Mouse (Mus musculus) ES-E14 (cell line): ENCODE measurements at regions not wholly inside any gene's neighbourhood (a gene's known extent, or its start where the extent isn't known, plus 50 kb on each side); places are given as distances from the start of the nearest gene placed in this dataset.

Experiments used
- DNase-seq: peaks from one replicate; pipeline ENCODE4 v3.0.0-alpha.2; 2013; ENCODE audit warnings: low read depth, low spot score
- H3K27ac ChIP-seq: 2 replicates; pipeline ENCODE4 v1.5.1; 2012; ENCODE audit warnings: low read depth, mild to moderate bottlenecking, low read length, moderate library complexity, mixed read lengths; ENCODE audit not compliant: poor library complexity, insufficient read depth, severe bottlenecking
- H3K36me3 ChIP-seq: 2 replicates; pipeline ENCODE4 v1.6.1; 2012; ENCODE audit warnings: mild to moderate bottlenecking, low read length, moderate library complexity, mixed read lengths; ENCODE audit not compliant: control insufficient read depth, poor library complexity, insufficient read depth, severe bottlenecking
- H3K4me1 ChIP-seq, 2 experiments: fragments of 150-350 bp in 1 of 2; sonication (generic) in 1 of 2; 2 replicates each; pipeline ENCODE4 v1.6.1; 2012; ENCODE audit warnings: low read length in 2 of 2, mild to moderate bottlenecking in 1 of 2, mixed read lengths in 1 of 2; ENCODE audit not compliant: control insufficient read depth in 2 of 2, insufficient read depth in 2 of 2, poor library complexity in 1 of 2
- H3K4me3 ChIP-seq, 2 experiments: fragments of 150-350 bp in 1 of 2; sonication (generic) in 1 of 2; 2 replicates each; pipeline ENCODE4 v1.5.1; 2012; ENCODE audit warnings: low read length in 2 of 2, low read depth in 1 of 2, mild to moderate bottlenecking in 1 of 2, mixed read lengths in 1 of 2; ENCODE audit not compliant: insufficient read depth in 1 of 2, poor library complexity in 1 of 2, severe bottlenecking in 1 of 2
- H3K9ac ChIP-seq: 2 replicates; pipeline ENCODE4 v1.6.1; 2012; ENCODE audit warnings: low read depth, mild to moderate bottlenecking, low read length, mixed read lengths; ENCODE audit not compliant: poor library complexity, insufficient read depth, severe bottlenecking
- H3K9me3 ChIP-seq: fragments of 150-350 bp; sonication (generic); 2 replicates; pipeline ENCODE4 v1.6.1; 2012; ENCODE audit warnings: low read depth, mild to moderate bottlenecking, low read length; ENCODE audit not compliant: control insufficient read depth, insufficient read depth
- CHD2 ChIP-seq: IDR thresholded peaks from 2 replicates; pipeline ENCODE4 v1.6.1; 2014; ENCODE audit warnings: mild to moderate bottlenecking, low read depth, low read length, inconsistent platforms
- HCFC1 ChIP-seq: IDR thresholded peaks from 2 replicates; pipeline ENCODE4 v1.6.1; 2012; ENCODE audit warnings: low read length, inconsistent platforms, borderline replicate concordance; ENCODE audit not compliant: insufficient read depth
- MAFK ChIP-seq: IDR thresholded peaks from 2 replicates; pipeline ENCODE4 v1.6.1; 2014; ENCODE audit warnings: mild to moderate bottlenecking, low read depth, low read length, inconsistent platforms; ENCODE audit not compliant: insufficient read depth
- ZC3H11A ChIP-seq: IDR thresholded peaks from 2 replicates; pipeline ENCODE4 v1.6.1; 2012; ENCODE audit warnings: low read depth, mild to moderate bottlenecking, inconsistent platforms, low read length, borderline replicate concordance
- ZNF384 ChIP-seq: IDR thresholded peaks from 2 replicates; pipeline ENCODE4 v1.6.1; 2012; ENCODE audit warnings: low read depth, low read length, inconsistent platforms
- in situ Hi-C, 2 experiments: fragments of 600-800 bp; cut with MboI; formaldehyde crosslinking; loops; one replicate each; pipeline ENCODE4 v1.15.1; 2025; ENCODE audit warnings: low sequenced_read_pairs in 2 of 2, inconsistent platforms in 1 of 2; ENCODE audit not compliant: unreplicated experiment in 2 of 2

DNA sequence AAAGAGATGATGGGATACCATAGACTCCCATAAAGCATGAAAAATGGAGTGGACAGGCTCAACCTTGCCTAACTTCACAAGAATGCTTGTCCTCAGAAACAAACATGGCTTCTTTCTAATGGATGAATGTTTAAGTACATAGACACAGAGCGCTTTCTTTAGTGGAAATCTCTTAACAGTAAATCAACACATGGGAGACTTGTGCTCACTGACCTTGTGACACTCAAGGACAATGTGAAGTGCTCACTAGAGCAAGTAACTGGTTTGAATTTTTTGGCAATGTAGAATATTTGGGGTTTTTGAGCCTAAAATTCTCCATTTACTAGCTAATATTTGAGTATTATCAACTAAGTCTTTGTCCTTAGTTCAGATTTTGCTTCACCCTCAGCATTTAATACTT, 88.0 kb downstream of the Tent5c start:
- Histone ChIP-seq H3K9ac (no peak overlapping the region), H3K9me3 (no peaks in the 10 kb centered on the region), H3K4me1 (no peaks in the 10 kb centered on the region), H3K4me3 (no peak overlapping the region), H3K36me3 (no peaks in the 10 kb centered on the region), H3K27ac (no peak overlapping the region)
- in situ Hi-C loops: no loop called here
- DNase-seq: no peak
- no peak for TF ChIP-seq HCFC1
- no peak for TF ChIP-seq ZC3H11A
- no peak for TF ChIP-seq MAFK
- no peak for TF ChIP-seq CHD2
- no peak for TF ChIP-seq ZNF384

DNA sequence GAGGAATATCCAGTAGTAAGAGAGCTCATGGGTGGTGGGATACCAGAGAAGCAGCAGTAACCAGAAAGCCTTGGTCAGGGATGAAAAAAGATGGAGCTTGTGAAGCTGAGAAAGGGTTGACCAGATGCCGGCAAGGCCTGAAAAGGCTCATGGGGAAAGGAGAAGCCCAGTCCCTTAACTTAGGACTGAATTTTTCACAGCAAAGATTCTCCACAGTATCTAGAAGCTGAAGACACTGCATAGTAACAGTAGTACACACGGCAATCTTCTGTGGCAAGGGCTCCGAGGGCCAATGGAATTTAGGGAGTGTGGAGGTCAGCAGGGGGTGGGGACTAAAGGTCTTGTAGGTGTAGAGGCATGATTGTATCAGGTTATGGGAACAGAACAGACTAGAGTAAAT, 91.6 kb downstream of the Tent5c start:
- H3K9ac ChIP-seq: no peak overlapping the region
- no peak overlapping the region for H3K27ac ChIP-seq
- no peaks in the 10 kb centered on the region for H3K9me3 ChIP-seq
- no peak overlapping the region for H3K4me3 ChIP-seq
- in situ Hi-C loops: no loop called here
- H3K36me3 ChIP-seq: no peaks in the 10 kb centered on the region
- TF ChIP-seq ZNF384 (no peak), MAFK (no peak), HCFC1 (no peak), ZC3H11A (no peak), CHD2 (no peak)
- no peaks in the 10 kb centered on the region; a peak in 2 of 4 replicates for H3K4me1 ChIP-seq
- no peak for DNase-seq

DNA sequence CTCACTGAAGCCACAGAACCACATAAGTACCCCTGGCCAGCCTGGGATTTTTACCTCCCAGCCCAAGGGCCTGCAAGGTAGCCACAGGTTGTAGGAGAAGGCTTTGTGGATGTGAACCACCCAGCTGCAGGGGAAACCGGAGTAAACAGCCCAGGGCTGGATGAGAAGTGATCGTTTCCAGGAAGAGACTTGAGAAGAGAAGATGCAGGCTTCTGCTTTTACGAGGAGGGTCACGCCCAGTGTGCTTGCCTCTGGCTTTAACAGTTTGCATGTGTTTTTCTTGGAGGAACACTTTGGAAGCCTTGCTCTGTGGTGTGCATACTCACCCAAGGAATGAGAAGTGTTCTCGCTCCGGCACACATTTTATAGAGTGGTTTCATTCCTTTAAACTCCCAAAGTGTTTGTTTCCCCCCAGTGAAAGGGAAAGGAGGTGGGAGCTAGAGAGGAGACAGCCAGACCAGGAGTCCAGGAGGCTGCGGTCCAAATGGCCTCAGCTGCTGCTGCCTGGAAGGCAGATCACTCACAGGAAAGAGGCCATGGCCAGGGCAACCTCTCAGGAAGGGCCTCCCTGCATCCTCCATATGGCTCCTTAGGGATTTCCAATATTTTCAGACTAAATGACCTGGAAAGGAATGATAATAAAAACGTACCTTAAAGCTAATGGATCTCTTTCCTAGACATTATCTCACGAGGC, 94.1 kb downstream of the Tent5c start:
- TF ChIP-seq ZC3H11A (no peak), CHD2 (no peak), ZNF384 (no peak), HCFC1 (no peak), MAFK (no peak)
- no peak overlapping the region for H3K27ac ChIP-seq
- H3K4me1 ChIP-seq: no peaks in the 10 kb centered on the region; a peak in 2 of 4 replicates
- H3K9me3 ChIP-seq: no peaks in the 10 kb centered on the region
- H3K4me3 ChIP-seq: no peak overlapping the region
- H3K36me3 ChIP-seq: no peaks in the 10 kb centered on the region
- peak; percentile 40 for DNase-seq
- in situ Hi-C loops: no loop called here
- no peak overlapping the region for H3K9ac ChIP-seq

DNA sequence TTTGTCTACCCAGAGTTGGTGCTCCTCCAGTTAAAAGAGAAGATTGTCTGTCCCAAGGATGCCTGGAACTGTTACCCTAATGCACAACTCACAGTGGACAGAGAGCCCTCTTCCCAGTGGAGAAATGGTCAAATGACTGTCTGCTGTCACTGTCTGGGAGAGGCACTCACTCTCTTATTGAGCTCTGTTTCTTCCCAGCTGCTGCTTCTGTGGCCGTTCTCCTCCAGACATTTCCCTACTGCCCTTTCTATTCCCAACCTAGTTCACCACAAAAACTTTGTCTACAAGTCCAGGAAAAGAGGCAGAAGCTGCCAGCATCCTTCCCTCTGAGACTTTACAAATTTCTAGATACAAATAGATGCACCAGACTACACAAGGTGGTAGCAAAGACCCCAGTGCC, 95.2 kb downstream of the Tent5c start:
- in situ Hi-C loops: no loop called here
- H3K27ac ChIP-seq: no peak overlapping the region

DNA sequence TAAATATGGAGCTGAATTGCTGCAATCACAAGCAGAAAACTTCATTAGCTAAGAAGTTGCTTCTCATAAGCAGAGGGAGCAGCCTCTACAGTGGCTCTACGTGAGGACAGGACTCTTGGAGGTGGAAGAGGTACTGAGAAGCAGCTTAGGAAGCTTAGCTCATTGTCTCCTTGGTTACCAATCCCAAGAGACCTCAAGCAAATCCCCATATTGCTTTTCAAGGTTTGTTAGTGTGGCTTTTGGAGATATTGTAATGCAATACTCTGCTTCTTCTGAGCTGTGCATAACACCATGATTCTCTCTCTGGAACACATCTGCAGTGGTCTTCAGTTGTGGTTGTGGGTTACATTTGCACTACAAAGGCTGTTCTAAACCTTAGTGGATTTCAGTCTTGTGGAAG, 106.9 kb downstream of the Tent5c start:
- Histone ChIP-seq H3K4me1 (no peaks in the 10 kb centered on the region), H3K9me3 (no peaks in the 10 kb centered on the region), H3K27ac (no peak overlapping the region), H3K9ac (no peak overlapping the region), H3K36me3 (no peaks in the 10 kb centered on the region), H3K4me3 (no peak overlapping the region)
- in situ Hi-C loops: no loop called here
- no peak for DNase-seq
- TF ChIP-seq HCFC1: no peak
- TF ChIP-seq ZNF384: no peak
- TF ChIP-seq CHD2: no peak
- no peak for TF ChIP-seq MAFK
- no peak for TF ChIP-seq ZC3H11A

More for the DNA sequence above, 95.2 kb downstream of the Tent5c start:
- Histone ChIP-seq H3K9me3 (no peaks in the 10 kb centered on the region), H3K4me3 (no peak overlapping the region), H3K4me1 (no peaks in the 10 kb centered on the region; a peak in 2 of 4 replicates), H3K36me3 (no peaks in the 10 kb centered on the region), H3K9ac (no peak overlapping the region)
- DNase-seq: no peak
- no peak for TF ChIP-seq MAFK
